Mouse (Mus musculus): ENCODE results near the gene Wdr18.

DNA sequence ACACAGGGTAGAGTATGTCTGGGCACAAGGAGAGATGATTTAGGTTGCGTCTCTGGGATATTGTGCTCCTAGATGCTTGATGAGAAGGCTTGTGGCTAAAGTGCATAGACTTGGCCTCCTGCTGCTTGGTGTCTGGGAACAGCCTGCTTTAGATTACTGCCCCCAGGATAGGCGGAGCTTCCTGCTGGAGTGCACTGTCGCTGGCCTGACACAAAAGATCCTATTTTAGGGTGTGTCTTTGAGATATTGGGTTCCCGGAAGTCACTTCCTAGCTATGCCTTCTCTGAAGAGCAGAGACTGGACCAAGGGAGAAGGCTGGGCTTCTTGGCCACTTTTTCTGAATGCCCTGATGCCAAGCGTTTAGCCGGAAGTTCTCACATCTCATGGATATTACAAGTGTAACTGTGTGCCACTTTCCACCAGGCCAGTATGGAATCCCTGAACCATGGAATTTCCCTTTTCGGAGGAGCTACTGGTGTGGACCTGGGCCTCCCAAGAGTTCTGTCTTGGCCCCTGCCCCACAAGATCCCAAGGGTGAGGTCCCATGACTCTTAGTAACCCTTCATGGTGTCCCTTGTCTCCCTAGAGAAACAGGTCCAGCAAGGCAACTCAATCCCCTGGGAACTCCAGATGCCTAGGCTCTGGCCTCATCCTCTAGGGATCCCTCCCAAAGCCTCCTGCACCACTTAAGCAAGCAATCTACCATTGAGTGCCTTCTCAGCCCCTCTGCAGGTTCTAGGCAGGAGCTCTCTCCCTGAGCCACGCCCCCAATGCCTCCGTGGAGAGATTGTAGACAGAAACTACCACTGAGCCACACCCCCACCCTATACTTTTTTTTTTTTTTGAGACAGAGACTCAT, 43.7 kb downstream of the Wdr18 start:
- TF ChIP-seq CTCF (IDR thresholded peaks at IDR 0.05; ENCODE audit: low read depth) (no peak), EP300 (IDR thresholded peaks at IDR 0.05; ENCODE audit: low read depth) (no peak)

Measured in liver, embryonic 14.5 days (tissue).